Mouse (Mus musculus) midbrain, embryonic 16.5 days (tissue): ENCODE data around the gene Farp1. TPM values are rescaled to one million over a fixed set of nuclear protein-coding genes. Genes with fewer than 3 reads are reported as not detected.

Experiments
- ATAC-seq: fragments of 200-750 bp; cut with Nextera tagmentation; 2 replicates; pipeline ENCODE4 v1.8.0; 2017; ENCODE audit warnings: moderate TSS enrichment
- H3K27ac ChIP-seq: fragments of 300-500 bp; sonication (generic); 2 replicates; pipeline ENCODE4 v1.5.1; 2014; ENCODE audit warnings: mild to moderate bottlenecking, low read length, mixed read lengths
- H3K27me3 ChIP-seq: fragments of 300-500 bp; sonication (generic); 2 replicates; pipeline ENCODE4 v1.6.1; 2014; ENCODE audit warnings: low read depth, low read length, mixed read lengths; ENCODE audit not compliant: control insufficient read depth, insufficient read depth
- H3K36me3 ChIP-seq: fragments of 300-500 bp; sonication (generic); 2 replicates; pipeline ENCODE4 v1.6.1; 2014; ENCODE audit warnings: mild to moderate bottlenecking, low read length, moderate library complexity, mixed read lengths; ENCODE audit not compliant: control insufficient read depth, insufficient read depth
- H3K4me1 ChIP-seq: fragments of 300-500 bp; sonication (generic); 2 replicates; pipeline ENCODE4 v1.6.1; 2014; ENCODE audit warnings: mild to moderate bottlenecking, low read length, mixed read lengths; ENCODE audit not compliant: control insufficient read depth, insufficient read depth
- H3K4me2 ChIP-seq: fragments of 300-500 bp; sonication (generic); 2 replicates; pipeline ENCODE4 v1.6.1; 2014; ENCODE audit warnings: mild to moderate bottlenecking, low read length, mixed read lengths
- H3K4me3 ChIP-seq: fragments of 300-500 bp; sonication (generic); 2 replicates; pipeline ENCODE4 v1.5.1; 2014; ENCODE audit warnings: low read depth, mild to moderate bottlenecking, low read length, moderate library complexity, mixed read lengths
- H3K9ac ChIP-seq: fragments of 300-500 bp; sonication (generic); 2 replicates; pipeline ENCODE4 v1.6.1; 2014; ENCODE audit warnings: low read depth, low read length, mixed read lengths
- H3K9me3 ChIP-seq: fragments of 300-500 bp; sonication (generic); replicated peaks from 2 replicates; pipeline ENCODE4 v1.6.1; 2014; ENCODE audit warnings: mild to moderate bottlenecking, low read length, mixed read lengths; ENCODE audit not compliant: control insufficient read depth, poor library complexity, severe bottlenecking
- WGBS: fragments of 180-500 bp; shearing (Covaris S2); extraction: QIAGEN DNeasy Blood & Tissue Kit; methylation state at CpG from one replicate; pipeline ENCODE4 v1.1.7; 2014; 5-methylcytosine and 5-hydroxymethylcytosine counted together
- polyA plus RNA-seq: library from polyadenylated mRNA; unstranded; fragments of >200 nt; fragmentation: Nextera tagmentation; extraction: Ambion mirVana; gene quantifications from 2 replicates; pipeline ENCODE4 v1.2.1, GENCODE M21; 2015

Farp1 gene
- polyA plus RNA-seq, 1 experiment from 2014 or later, result 39.8 TPM

GRCm38 (mm10) chr14:121031396-121031795, 3.6 kb upstream of the Farp1 start:
- peaks cover 10% of the 10 kb centered on the region for H3K4me1 ChIP-seq

GRCm38 (mm10) chr14:121034525-121034924, 475 bp upstream of the Farp1 start:
- Histone ChIP-seq H3K27me3 (no peaks in the 10 kb centered on the region), H3K9ac (peak overlapping the region; percentile 86), H3K9me3 (no peaks in the 10 kb centered on the region), H3K4me1 (peaks cover 33% of the 10 kb centered on the region), H3K36me3 (no peaks in the 10 kb centered on the region), H3K4me3 (peak overlapping the region; percentile 92), H3K4me2 (peak overlapping the region; percentile 89), H3K27ac (peak overlapping the region; percentile 89)
- ATAC-seq, result peak; percentile 1; the same call in 1 of the 2 replicates
- WGBS, result 17% methylated on average over 10 of the region's 10 CpGs

More at GRCm38 (mm10) chr14:121031396-121031795, 3.6 kb upstream of the Farp1 start:
- no peak for ATAC-seq
- H3K36me3 ChIP-seq, result no peaks in the 10 kb centered on the region
- no peak overlapping the region for H3K9ac ChIP-seq
- WGBS, result 88% methylated on average over 2 of the region's 2 CpGs
- H3K27ac ChIP-seq, result no peak overlapping the region
- no peaks in the 10 kb centered on the region for H3K27me3 ChIP-seq
- H3K4me2 ChIP-seq, result no peak overlapping the region
- no peak overlapping the region for H3K4me3 ChIP-seq
- no peaks in the 10 kb centered on the region for H3K9me3 ChIP-seq

- peak overlapping the region; percentile 86 for H3K9ac ChIP-seq
- WGBS, result under 1% methylated on average over 59 of the region's 100 CpGs
Measured at GRCm38 (mm10) chr14:121035663-121036473, 868 bp downstream of the Farp1 start.

GRCm38 (mm10) chr14:121036612-121037221, 1.7 kb downstream of the Farp1 start:
- Histone ChIP-seq H3K4me1 (peaks cover 36% of the 10 kb centered on the region), H3K27me3 (no peaks in the 10 kb centered on the region), H3K9ac (peak overlapping the region; percentile 86), H3K27ac (peak overlapping the region; percentile 89), H3K4me3 (peak overlapping the region; percentile 92), H3K4me2 (peak overlapping the region; percentile 89), H3K9me3 (no peaks in the 10 kb centered on the region), H3K36me3 (no peaks in the 10 kb centered on the region)
- ATAC-seq, result no peak
- WGBS, result 2% methylated on average over 19 of the region's 19 CpGs

More at GRCm38 (mm10) chr14:121035663-121036473, 868 bp downstream of the Farp1 start:
- Histone ChIP-seq H3K9me3 (no peaks in the 10 kb centered on the region), H3K27ac (peak overlapping the region; percentile 89), H3K4me1 (peaks cover 36% of the 10 kb centered on the region), H3K4me2 (peak overlapping the region; percentile 89), H3K4me3 (peak overlapping the region; percentile 92), H3K36me3 (no peaks in the 10 kb centered on the region), H3K27me3 (no peaks in the 10 kb centered on the region)
- ATAC-seq, result peak; percentile 64

GRCm38 (mm10) chr14:121037276-121037675, 2.3 kb downstream of the Farp1 start:
- H3K9ac ChIP-seq, result peak overlapping the region; percentile 86
- H3K4me2 ChIP-seq, result peak overlapping the region; percentile 89
- no peaks in the 10 kb centered on the region for H3K36me3 ChIP-seq
- H3K27me3 ChIP-seq, result no peaks in the 10 kb centered on the region
- no peak for ATAC-seq
- peak overlapping the region; percentile 92 for H3K4me3 ChIP-seq
- no peaks in the 10 kb centered on the region for H3K9me3 ChIP-seq
- peak overlapping the region; percentile 89 for H3K27ac ChIP-seq
- whole genome bisulfite sequencing, result 38% methylated on average over 7 of the region's 7 CpGs
- H3K4me1 ChIP-seq, result peaks cover 36% of the 10 kb centered on the region

- Histone ChIP-seq H3K27ac (no peak overlapping the region), H3K4me3 (no peak overlapping the region), H3K36me3 (no peaks in the 10 kb centered on the region), H3K27me3 (no peaks in the 10 kb centered on the region), H3K9me3 (no peaks in the 10 kb centered on the region), H3K9ac (no peak overlapping the region), H3K4me2 (peak overlapping the region; percentile 89), H3K4me1 (peaks cover 36% of the 10 kb centered on the region)
- WGBS, result 61% methylated on average over 5 of the region's 5 CpGs
- no peak for ATAC-seq
Measured at GRCm38 (mm10) chr14:121038676-121039075, 3.7 kb downstream of the Farp1 start.

GRCm38 (mm10) chr14:121044145-121044544, 9.1 kb downstream of the Farp1 start:
- Histone ChIP-seq H3K9me3 (no peaks in the 10 kb centered on the region), H3K4me2 (no peak overlapping the region), H3K27ac (no peak overlapping the region), H3K27me3 (no peaks in the 10 kb centered on the region), H3K36me3 (no peaks in the 10 kb centered on the region), H3K4me1 (peaks cover 7% of the 10 kb centered on the region), H3K4me3 (no peak overlapping the region), H3K9ac (no peak overlapping the region)
- no peak for ATAC-seq
- WGBS, result 86% methylated on average over 3 of the region's 3 CpGs

- no peaks in the 10 kb centered on the region for H3K36me3 ChIP-seq
- no peak overlapping the region for H3K9ac ChIP-seq
- 0 out of 2 replicates have a peak, but pooled peaks have one; percentile 11 for ATAC-seq
- 81% methylated on average over 9 of the region's 9 CpGs for WGBS
- H3K4me1 ChIP-seq, result peaks cover 2% of the 10 kb centered on the region; the same call in 1 of the 2 replicates
- H3K4me3 ChIP-seq, result no peak overlapping the region
- H3K9me3 ChIP-seq, result no peaks in the 10 kb centered on the region
- no peak overlapping the region for H3K4me2 ChIP-seq
- H3K27ac ChIP-seq, result 0 out of 2 replicates have a peak overlapping the region, but pooled peaks have one; percentile 11
- H3K27me3 ChIP-seq, result no peaks in the 10 kb centered on the region
Measured at GRCm38 (mm10) chr14:121046313-121046961, 11.4 kb downstream of the Farp1 start.
